Mouse (Mus musculus) cortical plate, adult 2 months (tissue): ENCODE results near the gene Tcf12.

ENCODE experiments used
- CTCF ChIP-seq: fragments of 200-500 bp; IDR thresholded peaks from 2 replicates; pipeline ENCODE4 v1.5.1; 2011; ENCODE audit warnings: mild to moderate bottlenecking, control low read depth, low read length; ENCODE audit not compliant: insufficient read depth; ENCODE audit errors: extremely low read depth
- POLR2A ChIP-seq: fragments of 200-500 bp; IDR thresholded peaks from 2 replicates; pipeline ENCODE4 v1.6.1; 2011; ENCODE audit warnings: mild to moderate bottlenecking, low read length, control low read depth; ENCODE audit not compliant: insufficient read depth; ENCODE audit errors: extremely low read depth

GRCm38 (mm10) chr9:72039369-72039768 lies 72.3 kb downstream of the Tcf12 start:
- TF ChIP-seq CTCF = no peak
- no peak for TF ChIP-seq POLR2A
